Mouse (Mus musculus) MEL (cell line): ENCODE measurements around the gene Gga1.

Experiments used
- CTCF ChIP-seq, 3 experiments: IDR thresholded peaks in 2 of 3; conservative IDR thresholded peaks in 1 of 3; 2 replicates each; pipeline ENCODE4 v1.5.1; 2011 to 2012; ENCODE audit warnings: low read length in 3 of 3, low read depth in 2 of 3, mild to moderate bottlenecking in 2 of 3, improper control_type of control experiment in 1 of 3, inconsistent platforms in 1 of 3, mixed read lengths in 1 of 3, moderate library complexity in 1 of 3; ENCODE audit not compliant: control insufficient read depth in 1 of 3, insufficient read depth in 1 of 3, poor library complexity in 1 of 3, severe bottlenecking in 1 of 3
- ELF1 ChIP-seq: IDR thresholded peaks from 2 replicates; pipeline ENCODE4 v1.6.1; 2014; ENCODE audit warnings: low read depth, mild to moderate bottlenecking, inconsistent platforms, low read length, improper control_type of control experiment, moderate library complexity
- EP300 ChIP-seq, 2 experiments: IDR thresholded peaks; 2 replicates each; pipeline ENCODE4 v1.6.1; 2011; ENCODE audit warnings: improper control_type of control experiment in 2 of 2, low read length in 2 of 2, low read depth in 1 of 2, mild to moderate bottlenecking in 1 of 2
- POLR2A ChIP-seq, 2 experiments: IDR thresholded peaks; 2 replicates each; pipeline ENCODE4 v1.6.1; 2011 to 2012; ENCODE audit warnings: low read length in 2 of 2, mild to moderate bottlenecking in 2 of 2, control low read depth in 1 of 2, improper control_type of control experiment in 1 of 2, low read depth in 1 of 2, moderate library complexity in 1 of 2; ENCODE audit not compliant: control insufficient read depth in 1 of 2, insufficient read depth in 1 of 2, poor library complexity in 1 of 2
- RCOR1 ChIP-seq: IDR thresholded peaks from 2 replicates; pipeline ENCODE4 v1.6.1; 2012; ENCODE audit warnings: low read depth, mild to moderate bottlenecking, inconsistent platforms, low read length, improper control_type of control experiment
- UBTF ChIP-seq: IDR thresholded peaks from 2 replicates; pipeline ENCODE4 v1.6.1; 2012; ENCODE audit warnings: low read depth, mild to moderate bottlenecking, inconsistent platforms, low read length, improper control_type of control experiment, moderate library complexity, borderline replicate concordance; ENCODE audit not compliant: insufficient read depth
- USF1 ChIP-seq: IDR thresholded peaks from 2 replicates; pipeline ENCODE4 v1.6.1; 2014; ENCODE audit warnings: low read depth, mild to moderate bottlenecking, inconsistent platforms, low read length, improper control_type of control experiment, moderate library complexity
- ZC3H11A ChIP-seq: IDR thresholded peaks from 2 replicates; pipeline ENCODE4 v1.6.1; 2012; ENCODE audit warnings: low read depth, mild to moderate bottlenecking, inconsistent platforms, low read length, improper control_type of control experiment

GRCm38 (mm10) chr15:78875537-78875936 lies 1.5 kb upstream of the Gga1 start:
- TF ChIP-seq USF1 (no peak), EP300 (IDR thresholded peaks at IDR 0.05; ENCODE audit: low read depth in 1 of 2, low read length in 2 of 2) (no peak), CTCF (IDR thresholded peaks at IDR 0.05 in 2 of 3, conservative IDR thresholded peaks at IDR 0.05 in 1 of 3; ENCODE audit: control insufficient read depth in 1 of 3, insufficient read depth in 1 of 3, low read depth in 2 of 3, low read length in 3 of 3, poor library complexity in 1 of 3, severe bottlenecking in 1 of 3) (no peak), ZC3H11A (no peak), RCOR1 (no peak), ELF1 (no peak), POLR2A (IDR thresholded peaks at IDR 0.05; ENCODE audit: control insufficient read depth in 1 of 2, insufficient read depth in 1 of 2, low read depth in 1 of 2, low read length in 2 of 2, poor library complexity in 1 of 2) (no peak), UBTF (no peak)
